Mouse (Mus musculus) heart, adult 2 months (tissue): ENCODE measurements around the gene Slc6a6.

Source experiments
- CTCF ChIP-seq: fragments of 200-600 bp; IDR thresholded peaks from 2 replicates; pipeline ENCODE4 v1.8.1; 2022; ENCODE audit warnings: antibody characterized with exemption, mild to moderate bottlenecking, moderate library complexity
- EP300 ChIP-seq: fragments of 200-500 bp; IDR thresholded peaks from 2 replicates; pipeline ENCODE4 v1.6.1; 2011; ENCODE audit warnings: low read depth, low read length, control low read depth; ENCODE audit not compliant: insufficient read depth
- POLR2A ChIP-seq: fragments of 200-500 bp; IDR thresholded peaks from 2 replicates; pipeline ENCODE4 v1.6.1; 2011; ENCODE audit warnings: mild to moderate bottlenecking, low read depth, low read length, control low read depth; ENCODE audit not compliant: insufficient read depth

- TF ChIP-seq EP300 (no peak), POLR2A (no peak), CTCF (no peak)
These were observed 20.2 kb upstream of the Slc6a6 start for GRCm38 (mm10) chr6:91663616-91664015.
